Mouse (Mus musculus): Measurements from ENCODE around the gene Ppargc1a. TPM values are rescaled to one million over a fixed set of nuclear protein-coding genes. Genes with fewer than 3 reads are reported as not detected.

The Ppargc1a gene
- total and polyA plus RNA-seq, 3 experiments: not detected

DNA sequence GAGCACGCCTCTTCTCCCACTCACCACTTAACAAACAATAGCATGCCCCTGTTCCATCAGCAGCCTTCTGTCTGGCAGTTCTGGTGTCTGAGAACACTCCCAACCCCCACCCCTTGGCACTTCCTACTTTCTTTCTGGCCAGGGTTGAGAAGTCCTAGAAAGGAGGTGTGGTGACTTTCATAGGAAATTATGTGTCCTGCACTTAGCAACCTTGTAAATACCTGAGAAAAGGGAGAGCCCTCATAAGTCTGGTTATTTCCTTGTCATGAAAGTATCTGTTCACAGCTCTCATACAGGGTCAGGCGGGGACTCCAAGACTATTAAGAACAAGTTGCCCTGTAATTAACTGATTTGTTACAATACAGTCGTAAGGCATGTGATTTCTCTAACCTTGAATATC, 161.1 kb downstream of the Ppargc1a start:
- Histone ChIP-seq H3K4me2 (ENCODE audit: insufficient read depth, low read depth, poor library complexity, severe bottlenecking) (no peak overlapping the region), H3K4me3 (replicated peaks in 1 of 3; ENCODE audit: low read depth in 2 of 3, low read length in 2 of 3, poor library complexity in 1 of 3) (no peak overlapping the region), H3K36me3 (replicated peaks in 1 of 2; ENCODE audit: control insufficient read depth in 1 of 2, insufficient read depth in 1 of 2, low read length in 1 of 2) (no peaks in the 10 kb centered on the region), H3K9ac (ENCODE audit: insufficient read depth, low read depth) (no peak overlapping the region), H3K27ac (ENCODE audit: insufficient read depth, low read depth) (no peak overlapping the region), H3K27me3 (replicated peaks) (no peaks in the 10 kb centered on the region), H3K9me3 (replicated peaks; ENCODE audit: low read length) (peaks cover 27% of the 10 kb centered on the region), H3K4me1 (ENCODE audit: control insufficient read depth in 1 of 2, insufficient read depth in 2 of 2) (no peaks in the 10 kb centered on the region), H3K79me2 (replicated peaks; ENCODE audit: control insufficient read depth, extremely low read depth, insufficient read depth, poor library complexity, severe bottlenecking) (no peaks in the 10 kb centered on the region)
- DNase-seq (ENCODE audit: extremely low read depth): no peak
- in situ Hi-C loops (cut with MboI; ENCODE audit: low pct_ligation_motif_present, low pct_unique_long_range_greater_than_20kb, low sequenced_read_pairs): no loop called here
- dilution Hi-C loops (cut with MboI; ENCODE audit: extremely low pct_ligation_motif_present, extremely low pct_unique_long_range_greater_than_20kb, low sequenced_read_pairs): no loop called here
- TF ChIP-seq USF2 (conservative IDR thresholded peaks at IDR 0.05; ENCODE audit: low read depth, low read length): no peak
- TF ChIP-seq IRF4 (IDR thresholded peaks at IDR 0.05; ENCODE audit: low read depth, low read length): no peak
- no peak for TF ChIP-seq TBP (conservative IDR thresholded peaks at IDR 0.05; ENCODE audit: low read depth, low read length)
- TF ChIP-seq MYC (IDR thresholded peaks at IDR 0.05; ENCODE audit: low read depth, low read length): no peak
- no peak for TF ChIP-seq GABPA (IDR thresholded peaks at IDR 0.05; ENCODE audit: insufficient replicate concordance, low read depth, low read length)
- no peak for TF ChIP-seq JUN (IDR thresholded peaks at IDR 0.05; ENCODE audit: insufficient read depth, low read depth, low read length)
- no peak for TF ChIP-seq RCOR1 (conservative IDR thresholded peaks at IDR 0.05; ENCODE audit: low read depth, low read length)
- no peak for TF ChIP-seq EP300 (IDR thresholded peaks at IDR 0.05; ENCODE audit: low read length)

All from CH12.LX (cell line).